Mouse (Mus musculus) hindbrain, embryonic 14.5 days (tissue): ENCODE measurements at regions not wholly inside any gene's neighbourhood (a gene's known extent, or its start where the extent isn't known, plus 50 kb on each side); places are given as distances from the start of the nearest gene placed in this dataset.

ENCODE experiments used
- ATAC-seq: fragments of 200-750 bp; cut with Nextera tagmentation; 2 replicates; pipeline ENCODE4 v1.8.0; 2017; ENCODE audit warnings: moderate number of reproducible peaks, mild to moderate bottlenecking, moderate TSS enrichment, moderate library complexity; ENCODE audit not compliant: low FRiP score
- DNase-seq: peaks from one replicate; pipeline ENCODE4 v3.0.0-alpha.2; 2015; ENCODE audit warnings: low spot score
- H3K27ac ChIP-seq: fragments of 300-500 bp; sonication (generic); 2 replicates; pipeline ENCODE4 v1.5.1; 2014; ENCODE audit warnings: mild to moderate bottlenecking, moderate library complexity
- H3K27me3 ChIP-seq: fragments of 300-500 bp; sonication (generic); 2 replicates; pipeline ENCODE4 v1.6.1; 2014; ENCODE audit warnings: mild to moderate bottlenecking, low read length, mixed read lengths; ENCODE audit not compliant: control insufficient read depth, insufficient read depth
- H3K36me3 ChIP-seq: fragments of 300-500 bp; sonication (generic); replicated peaks from 2 replicates; pipeline ENCODE4 v1.6.1; 2014; ENCODE audit not compliant: control insufficient read depth, insufficient read depth
- H3K4me1 ChIP-seq: fragments of 300-500 bp; sonication (generic); replicated peaks from 2 replicates; pipeline ENCODE4 v1.6.1; 2014; ENCODE audit warnings: antibody characterized with exemption, low read length, mixed read lengths; ENCODE audit not compliant: control insufficient read depth, insufficient read depth
- H3K4me2 ChIP-seq: fragments of 300-500 bp; sonication (generic); replicated peaks from 2 replicates; pipeline ENCODE4 v1.6.1; 2014; ENCODE audit warnings: mild to moderate bottlenecking, moderate library complexity
- H3K4me3 ChIP-seq: fragments of 300-500 bp; sonication (generic); replicated peaks from 2 replicates; pipeline ENCODE4 v1.5.1; 2014; ENCODE audit warnings: mild to moderate bottlenecking, low read length
- H3K9ac ChIP-seq: fragments of 300-500 bp; sonication (generic); 2 replicates; pipeline ENCODE4 v1.6.1; 2014
- H3K9me3 ChIP-seq: fragments of 300-500 bp; sonication (generic); 2 replicates; pipeline ENCODE4 v1.6.1; 2016; ENCODE audit warnings: low read length; ENCODE audit not compliant: control insufficient read depth
- WGBS: fragments of 180-500 bp; shearing (Covaris S2); extraction: QIAGEN DNeasy Blood & Tissue Kit; methylation state at CpG from one replicate; pipeline ENCODE4 v1.1.7; 2014; 5-methylcytosine and 5-hydroxymethylcytosine counted together

DNA sequence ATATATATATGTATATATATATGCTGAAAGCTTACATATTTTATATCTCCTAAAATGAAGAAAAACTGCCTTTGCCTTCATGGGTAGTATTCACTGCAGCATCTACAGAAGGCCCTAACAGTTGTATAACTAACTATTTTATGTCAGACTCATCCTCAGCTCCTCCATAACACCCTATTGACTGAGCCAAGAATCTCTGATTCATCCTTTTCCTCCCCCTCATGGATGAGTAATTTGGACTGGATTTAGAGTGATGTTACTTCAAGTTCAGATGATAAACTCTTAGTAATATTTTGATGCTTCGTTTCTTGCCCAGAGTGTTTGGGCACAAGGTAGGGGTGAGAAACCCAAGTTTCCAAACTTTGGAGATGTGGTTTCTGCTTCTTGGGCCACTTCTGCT is 458.7 kb upstream of the Nectin3 start:
- ATAC-seq: no peak
- WGBS: 100% methylated on average over 1 of the region's 1 CpGs
- Histone ChIP-seq H3K4me3 (no peak overlapping the region), H3K27me3 (no peaks in the 10 kb centered on the region), H3K27ac (no peak overlapping the region), H3K4me1 (no peaks in the 10 kb centered on the region), H3K36me3 (no peaks in the 10 kb centered on the region), H3K9ac (no peak overlapping the region), H3K9me3 (no peaks in the 10 kb centered on the region), H3K4me2 (no peak overlapping the region)
- no peak for DNase-seq

- Histone ChIP-seq H3K9ac (no peak overlapping the region), H3K4me2 (no peak overlapping the region), H3K27ac (no peak overlapping the region), H3K4me1 (no peaks in the 10 kb centered on the region), H3K9me3 (no peaks in the 10 kb centered on the region), H3K4me3 (no peak overlapping the region), H3K36me3 (no peaks in the 10 kb centered on the region), H3K27me3 (no peaks in the 10 kb centered on the region)
- DNase-seq: no peak
- no peak for ATAC-seq
- WGBS: 67% methylated on average over 3 of the region's 3 CpGs
Measured at GRCm38 (mm10) chr16:46926060-46926459, 427.7 kb upstream of the Nectin3 start.

DNA sequence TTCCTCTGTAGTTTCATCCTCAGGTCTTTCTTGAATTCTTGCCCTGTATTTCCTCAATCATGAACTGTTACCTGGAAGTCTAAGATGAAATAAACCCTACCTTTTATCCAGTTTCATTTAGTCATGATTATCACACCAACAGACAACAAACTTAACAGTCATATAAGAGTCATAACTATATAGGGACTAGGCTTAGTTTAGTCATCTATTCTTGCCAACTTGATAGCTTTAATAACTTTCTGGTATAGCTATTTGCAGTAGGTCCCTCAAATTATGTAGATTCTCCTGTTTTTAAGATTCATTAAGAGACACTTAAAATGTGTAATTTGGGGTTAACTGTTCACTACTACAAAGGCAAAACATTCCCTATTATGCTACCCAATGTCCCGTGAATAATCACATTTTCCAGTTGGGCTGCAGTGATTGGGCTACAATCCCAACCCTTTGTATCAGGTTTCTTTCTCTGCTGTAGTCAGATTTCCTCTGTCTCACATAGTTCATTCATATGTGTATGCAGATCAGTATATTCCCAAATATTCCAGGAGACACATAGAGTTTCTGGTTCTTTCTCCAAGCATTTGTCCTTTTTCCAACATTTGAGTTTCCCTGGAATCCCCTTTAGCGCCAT is 396.4 kb upstream of the Nectin3 start:
- DNase-seq (no peak), ATAC-seq (peak; percentile 48; the same call in 1 of the 2 replicates)
- H3K4me1 ChIP-seq: no peaks in the 10 kb centered on the region
- no peak overlapping the region for H3K4me2 ChIP-seq
- WGBS: 39% methylated on average over 2 of the region's 2 CpGs
- no peak overlapping the region for H3K27ac ChIP-seq
- H3K4me3 ChIP-seq: no peak overlapping the region
- H3K27me3 ChIP-seq: no peaks in the 10 kb centered on the region
- H3K9me3 ChIP-seq: no peaks in the 10 kb centered on the region
- no peak overlapping the region for H3K9ac ChIP-seq
- H3K36me3 ChIP-seq: no peaks in the 10 kb centered on the region

GRCm38 (mm10) chr16:46878739-46879138 is 380.4 kb upstream of the Nectin3 start:
- no peaks in the 10 kb centered on the region for H3K27me3 ChIP-seq
- DNase-seq (no peak), ATAC-seq (no peak)
- no peak overlapping the region for H3K4me3 ChIP-seq
- WGBS: 92% methylated on average over 2 of the region's 2 CpGs
- no peaks in the 10 kb centered on the region for H3K36me3 ChIP-seq
- no peak overlapping the region for H3K4me2 ChIP-seq
- H3K9me3 ChIP-seq: no peaks in the 10 kb centered on the region
- no peaks in the 10 kb centered on the region for H3K4me1 ChIP-seq
- no peak overlapping the region for H3K27ac ChIP-seq
- H3K9ac ChIP-seq: no peak overlapping the region

DNA sequence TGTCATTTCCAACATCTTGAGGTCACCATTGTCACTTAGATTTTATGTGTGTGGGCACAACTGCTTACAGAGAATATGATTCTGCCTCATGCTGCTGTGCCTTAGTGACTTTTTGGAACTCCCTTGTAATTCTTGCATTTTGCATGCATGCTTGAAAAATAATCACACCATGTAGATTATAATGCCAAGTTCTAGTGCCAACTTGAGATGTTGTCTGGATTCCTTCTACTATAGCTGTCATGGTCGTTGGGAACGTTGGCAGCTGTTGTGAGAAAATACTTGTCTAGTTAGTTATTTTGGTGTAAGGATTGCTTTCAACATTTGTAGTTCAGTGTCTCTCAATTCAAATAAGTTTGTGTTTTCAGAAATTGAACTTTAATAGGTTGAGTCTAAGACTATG is 365.6 kb upstream of the Nectin3 start:
- Histone ChIP-seq H3K4me3 (no peak overlapping the region), H3K36me3 (no peaks in the 10 kb centered on the region), H3K9me3 (no peaks in the 10 kb centered on the region), H3K4me1 (no peaks in the 10 kb centered on the region), H3K4me2 (no peak overlapping the region), H3K9ac (no peak overlapping the region), H3K27me3 (no peaks in the 10 kb centered on the region), H3K27ac (no peak overlapping the region)
- WGBS: 94% methylated on average over 2 of the region's 2 CpGs
- no peak for ATAC-seq
- no peak for DNase-seq

DNA sequence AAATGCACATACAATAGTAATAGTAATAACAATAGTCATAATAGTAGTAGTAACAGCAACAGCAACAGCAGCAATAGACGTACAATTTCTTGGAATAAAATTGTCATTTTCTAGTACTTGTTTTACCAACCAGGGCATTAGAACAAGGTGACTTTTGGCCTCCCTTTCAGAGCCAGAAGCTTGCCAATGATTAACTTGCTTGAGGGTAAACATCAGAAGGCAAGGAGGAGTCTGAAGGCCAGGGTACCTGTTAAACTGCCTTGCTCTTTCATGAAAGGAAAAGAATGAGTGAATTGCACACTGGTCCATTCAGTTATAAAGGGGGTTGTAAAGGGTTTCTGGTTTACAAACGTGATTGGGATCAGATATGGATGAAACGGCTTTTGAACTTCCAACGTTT is 351.2 kb upstream of the Nectin3 start:
- H3K4me3 ChIP-seq: no peak overlapping the region
- ATAC-seq: no peak
- H3K27ac ChIP-seq: no peak overlapping the region
- H3K4me2 ChIP-seq: no peak overlapping the region
- no peaks in the 10 kb centered on the region for H3K27me3 ChIP-seq
- H3K36me3 ChIP-seq: no peaks in the 10 kb centered on the region
- H3K9ac ChIP-seq: no peak overlapping the region
- 84% methylated on average over 4 of the region's 4 CpGs for WGBS
- H3K4me1 ChIP-seq: no peaks in the 10 kb centered on the region
- no peak for DNase-seq
- no peaks in the 10 kb centered on the region for H3K9me3 ChIP-seq

DNA sequence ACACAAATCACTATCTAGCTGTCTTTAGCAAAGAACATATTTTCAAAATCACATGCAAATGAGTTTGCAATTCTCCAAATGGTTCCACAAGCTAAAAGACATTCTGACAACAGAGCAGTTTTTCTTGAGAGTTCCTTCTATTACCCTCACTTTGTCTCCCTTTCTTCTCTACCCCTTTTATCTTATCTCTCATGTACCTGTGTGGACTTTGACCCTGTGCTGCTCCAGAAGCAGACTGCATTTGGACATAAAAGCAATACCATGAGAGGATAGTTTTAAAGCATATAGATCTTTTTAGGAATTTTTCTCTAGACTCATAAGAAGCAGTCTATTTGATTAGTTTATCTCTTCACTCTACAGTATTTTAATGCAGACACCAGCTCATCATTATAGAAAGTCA is 350.4 kb upstream of the Nectin3 start:
- Histone ChIP-seq H3K27me3 (no peaks in the 10 kb centered on the region), H3K9ac (no peak overlapping the region), H3K4me3 (no peak overlapping the region), H3K4me2 (no peak overlapping the region), H3K9me3 (no peaks in the 10 kb centered on the region), H3K36me3 (no peaks in the 10 kb centered on the region), H3K4me1 (no peaks in the 10 kb centered on the region), H3K27ac (no peak overlapping the region)
- DNase-seq (no peak), ATAC-seq (no peak)

GRCm38 (mm10) chr16:46847707-46848356 is 349.5 kb upstream of the Nectin3 start:
- Histone ChIP-seq H3K36me3 (no peaks in the 10 kb centered on the region), H3K9ac (no peak overlapping the region), H3K4me3 (no peak overlapping the region), H3K27ac (0 out of 2 replicates have a peak overlapping the region, but pooled peaks have one; percentile 14), H3K4me2 (no peak overlapping the region), H3K27me3 (no peaks in the 10 kb centered on the region), H3K9me3 (no peaks in the 10 kb centered on the region), H3K4me1 (no peaks in the 10 kb centered on the region)
- DNase-seq (no peak), ATAC-seq (no peak)
- WGBS: 45% methylated on average over 3 of the region's 3 CpGs

DNA sequence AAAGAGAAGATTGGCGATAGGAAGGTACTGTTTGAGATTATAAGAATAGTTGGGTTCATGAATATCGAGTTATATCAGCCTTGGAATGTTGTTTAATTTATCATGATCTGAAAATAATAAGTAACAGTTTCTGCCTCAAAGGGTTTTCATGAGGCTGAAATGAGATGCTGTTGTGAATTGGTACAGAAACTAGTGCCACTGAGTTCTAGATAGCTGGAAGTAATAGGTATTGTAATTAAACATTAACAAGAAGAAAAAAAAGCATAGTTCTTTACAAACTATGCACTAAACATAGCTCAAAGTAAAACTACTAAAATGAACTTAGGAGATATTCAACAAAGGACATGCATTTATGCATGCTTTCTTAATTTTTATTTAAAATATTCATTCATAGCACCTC is 342.9 kb upstream of the Nectin3 start:
- Histone ChIP-seq H3K4me2 (no peak overlapping the region), H3K4me1 (no peaks in the 10 kb centered on the region), H3K9me3 (no peaks in the 10 kb centered on the region), H3K36me3 (no peaks in the 10 kb centered on the region), H3K4me3 (no peak overlapping the region), H3K9ac (no peak overlapping the region), H3K27ac (no peak overlapping the region), H3K27me3 (no peaks in the 10 kb centered on the region)
- no peak for DNase-seq
- no peak for ATAC-seq
- WGBS: 82% methylated on average over 2 of the region's 2 CpGs

DNA sequence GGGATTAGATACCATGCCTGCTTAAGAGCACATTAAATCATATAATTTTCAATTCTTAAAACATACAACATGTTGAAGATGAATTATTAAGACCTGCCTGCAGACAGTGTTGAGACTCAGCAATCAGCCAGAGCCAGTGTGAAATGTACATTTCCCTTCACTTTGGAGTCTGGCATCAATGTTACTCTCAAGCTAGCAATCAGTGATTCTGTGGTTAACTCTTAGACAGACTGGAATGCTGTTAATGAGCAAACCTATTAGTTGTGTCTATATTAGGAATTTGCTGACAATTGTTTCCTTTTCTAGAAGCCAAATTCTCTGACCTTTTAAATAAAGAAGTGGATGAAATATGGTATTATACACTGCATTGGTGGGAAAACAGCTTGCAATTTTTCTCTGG is 342.4 kb upstream of the Nectin3 start:
- Histone ChIP-seq H3K27me3 (no peaks in the 10 kb centered on the region), H3K4me2 (no peak overlapping the region), H3K9me3 (no peaks in the 10 kb centered on the region), H3K27ac (no peak overlapping the region), H3K36me3 (no peaks in the 10 kb centered on the region), H3K9ac (no peak overlapping the region), H3K4me1 (no peaks in the 10 kb centered on the region), H3K4me3 (no peak overlapping the region)
- no peak for DNase-seq
- ATAC-seq: no peak
